Mouse (Mus musculus) heart, postnatal 14 days (tissue): ENCODE data around the gene Spi1. TPM values are rescaled to one million over a fixed set of nuclear protein-coding genes. Genes with fewer than 3 reads are reported as not detected.
A peak's percentile ranks its signal among the peaks of the same experiment; 100 is the strongest.

Source experiments
- DNase-seq, 2 experiments: peaks; one replicate each; pipeline ENCODE4 v3.0.0; 2021 to 2022
- intact Hi-C: fragments of 180-260 bp; cut with DNase I; formaldehyde crosslinking; loops from one replicate; pipeline ENCODE4 v1.15.1; 2025
- total RNA-seq, 2 experiments: library from RNA; stranded (reverse); gene quantifications; 2 replicates each; pipeline ENCODE4 v1.2.3; 2021

Gene Spi1
- total RNA-seq, 2 experiments from 2014 or later, result 4.1 TPM

- intact Hi-C loops, result no loop called here
- no peak for DNase-seq
Observed at GRCm38 (mm10) chr2:91064211-91064610, 18.0 kb upstream of the Spi1 start.

- DNase-seq, result peak in 1 of 2 experiments; percentile 69
- intact Hi-C loops, result no loop called here
Observed at GRCm38 (mm10) chr2:91065544-91065943, 16.6 kb upstream of the Spi1 start.

DNA sequence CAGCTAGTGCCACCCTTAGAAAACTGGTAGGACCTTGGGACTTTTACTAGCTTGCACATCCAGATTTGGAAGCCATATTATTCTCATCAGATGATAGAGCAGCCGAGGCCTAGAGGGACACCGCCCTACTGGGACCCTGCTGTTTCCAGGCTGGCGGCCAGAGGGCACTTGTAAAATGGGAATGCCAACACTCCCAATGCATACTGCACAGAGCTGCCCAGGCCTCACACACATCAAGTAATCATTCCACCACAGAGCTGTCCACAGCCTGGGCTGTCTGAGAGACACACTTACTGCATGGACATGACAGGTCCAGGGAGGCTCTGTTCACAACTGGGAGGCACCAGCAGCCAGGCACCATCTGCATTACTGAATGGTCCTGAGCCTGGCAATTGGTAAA lies 15.7 kb upstream of the Spi1 start:
- peak in 1 of 2 experiments; percentile 67 for DNase-seq
- intact Hi-C loops, result no loop called here

GRCm38 (mm10) chr2:91068162-91068871 lies 13.9 kb upstream of the Spi1 start:
- intact Hi-C loops, result no loop called here

GRCm38 (mm10) chr2:91068872-91069165 lies 13.4 kb upstream of the Spi1 start:
- intact Hi-C loops, result no loop called here
- DNase-seq, result no peak

More at GRCm38 (mm10) chr2:91068162-91068871, 13.9 kb upstream of the Spi1 start:
- DNase-seq, result no peak

- no peak for DNase-seq
- intact Hi-C loops, result no loop called here
Observed at GRCm38 (mm10) chr2:91069306-91070000, 12.7 kb upstream of the Spi1 start.

- DNase-seq, result peak; percentile 96 to 97
- intact Hi-C loops, result loop anchor here (1.0 to 5.0 kb wide), 2 partner anchors 31 to 122 kb away; no protein-coding TSS in a partner anchor
Observed at GRCm38 (mm10) chr2:91070076-91070800, 12.0 kb upstream of the Spi1 start, which contains the start of gene Slc39a13. TSS of gene Slc39a13 (minus strand) at chr2:91070417.

DNA sequence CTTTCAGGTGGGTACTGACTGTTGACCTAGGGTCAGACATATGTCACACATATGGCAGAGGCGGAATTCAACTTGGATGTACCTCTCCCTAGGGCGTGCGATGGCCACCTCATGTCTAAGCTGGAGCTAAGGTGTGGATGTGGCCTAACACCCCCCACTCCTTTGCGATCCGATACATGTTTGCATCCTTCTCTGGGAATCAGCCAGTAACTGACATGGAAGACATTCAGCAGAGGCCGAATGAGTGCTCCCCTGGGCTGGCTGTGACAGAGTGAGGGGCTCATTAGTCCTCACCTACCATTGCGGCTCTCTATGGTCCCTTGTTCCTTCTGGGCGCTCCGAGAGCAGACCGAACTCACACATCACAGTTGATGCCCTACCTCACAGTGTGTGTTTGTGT lies 11.1 kb upstream of the Spi1 start:
- intact Hi-C loops, result loop anchor here (5.0 kb wide), 1 partner anchor 121 kb away; no protein-coding TSS in a partner anchor
- no peak for DNase-seq

- intact Hi-C loops, result loop anchor here (5.0 kb wide), 1 partner anchor 120 kb away; no protein-coding TSS in a partner anchor
- DNase-seq, result no peak
Observed at GRCm38 (mm10) chr2:91072092-91072491, 10.1 kb upstream of the Spi1 start.

DNA sequence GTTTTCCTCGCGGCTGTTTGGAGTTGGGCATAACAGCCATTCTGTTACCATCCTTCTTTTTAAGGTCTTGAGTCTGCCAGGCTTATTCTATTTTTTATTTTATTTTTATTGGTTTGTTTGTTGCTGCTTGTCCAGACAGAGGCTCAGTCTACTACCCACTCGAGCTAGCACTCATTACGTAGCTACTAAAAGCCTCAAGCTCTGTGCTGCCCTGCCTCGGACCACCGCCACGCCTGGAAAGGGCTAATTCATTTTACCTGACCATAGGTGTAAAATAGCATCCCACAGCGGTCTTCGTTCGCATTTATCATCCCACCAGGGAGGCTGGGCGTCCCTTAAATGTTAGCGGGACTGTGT lies 4.3 kb upstream of the Spi1 start:
- intact Hi-C loops, result no loop called here
- DNase-seq, result no peak

DNA sequence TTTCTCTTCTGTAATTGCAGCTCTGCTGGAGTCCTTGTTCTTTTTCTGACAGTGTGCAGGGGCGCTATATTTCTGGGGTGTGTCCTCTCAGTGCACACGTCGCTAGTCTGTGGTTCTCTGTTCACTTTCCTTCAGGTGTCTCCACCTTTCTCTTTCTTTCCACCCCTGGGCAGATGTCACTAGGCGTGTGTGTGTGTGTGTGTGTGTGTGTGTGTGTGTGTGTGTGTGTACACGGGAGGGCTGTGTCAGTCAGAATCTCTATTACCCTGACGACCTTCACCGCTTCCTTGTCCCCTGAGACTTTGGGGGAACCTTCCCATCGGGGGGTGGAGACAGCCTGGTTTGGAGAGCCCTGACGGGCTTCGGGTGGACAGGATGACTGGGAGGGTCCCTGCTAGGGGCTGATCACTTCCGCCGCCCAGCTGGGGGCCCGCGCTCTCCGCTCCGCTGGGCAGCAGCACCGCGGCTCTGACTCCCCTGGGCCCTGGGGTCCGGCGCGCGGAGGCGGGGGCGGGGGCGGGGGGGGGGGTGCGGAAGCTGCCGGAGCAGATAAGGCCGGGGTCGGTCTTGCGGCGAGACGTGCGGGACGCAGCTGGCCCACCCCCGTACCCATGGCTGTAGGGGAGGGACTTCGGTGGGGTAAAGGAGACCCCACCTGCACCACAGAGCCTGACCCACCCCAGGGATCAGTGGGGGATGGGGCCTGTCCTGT lies 3.7 kb upstream of the Spi1 start:
- peak in 1 of 2 experiments; percentile 29 for DNase-seq
- intact Hi-C loops, result no loop called here

DNA sequence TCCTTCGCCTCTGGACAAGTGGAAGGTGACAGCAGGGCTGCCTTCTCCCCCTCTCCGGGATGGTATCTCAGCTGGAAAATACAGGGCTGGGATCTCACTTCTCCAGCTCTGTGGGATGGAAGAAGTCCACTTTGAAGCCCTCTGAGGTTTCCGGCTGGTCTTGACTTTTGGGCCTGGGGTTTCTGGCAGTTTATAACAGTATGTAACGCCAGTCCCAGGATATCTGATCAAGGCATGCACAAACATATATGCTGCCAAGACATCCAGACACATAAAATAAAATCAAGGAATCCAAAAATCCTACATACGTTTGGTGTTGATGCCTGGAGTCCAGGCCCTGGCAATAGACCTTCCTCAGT lies 3.2 kb upstream of the Spi1 start:
- intact Hi-C loops, result no loop called here
- DNase-seq, result no peak

DNA sequence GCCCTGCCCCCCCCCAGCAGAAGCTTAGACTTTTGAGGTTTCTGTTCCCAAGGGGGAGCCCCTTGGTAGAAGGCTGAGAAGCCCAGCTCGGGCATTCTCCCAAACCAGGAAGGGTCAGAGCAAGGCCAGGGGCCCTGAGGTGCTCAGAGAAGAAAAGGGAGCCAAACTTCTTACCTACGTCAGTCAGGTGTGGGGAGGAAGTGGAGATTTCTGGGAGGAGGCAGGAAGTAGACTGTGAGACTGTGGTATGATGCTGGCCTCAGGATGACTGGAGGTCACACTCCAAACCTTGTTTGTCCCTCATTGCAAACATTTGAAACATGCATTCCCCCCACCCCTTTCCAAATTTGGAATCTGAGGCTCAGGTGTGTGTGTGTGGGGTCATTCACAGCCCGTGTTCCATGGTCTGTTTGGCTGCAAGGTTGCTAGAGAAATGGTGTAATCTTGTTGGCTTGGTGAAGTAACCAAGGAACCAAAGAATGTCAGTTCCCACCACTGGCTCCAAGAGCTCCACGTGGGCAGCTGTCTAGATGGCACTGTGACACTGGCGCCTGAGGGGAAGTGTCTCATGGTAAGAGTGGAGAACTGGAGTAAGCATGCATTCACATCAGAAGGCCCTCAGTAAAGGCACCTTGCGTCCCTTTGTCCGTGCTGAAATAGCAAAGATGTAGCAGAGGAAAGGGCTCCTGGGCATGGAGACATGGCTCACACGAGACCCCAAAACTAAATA lies 1.2 kb upstream of the Spi1 start:
- intact Hi-C loops, result no loop called here
- DNase-seq, result no peak

GRCm38 (mm10) chr2:91082844-91083243 lies 654 bp downstream of the Spi1 start:
- DNase-seq, result peak; percentile 51 to 58
- intact Hi-C loops, result no loop called here

DNA sequence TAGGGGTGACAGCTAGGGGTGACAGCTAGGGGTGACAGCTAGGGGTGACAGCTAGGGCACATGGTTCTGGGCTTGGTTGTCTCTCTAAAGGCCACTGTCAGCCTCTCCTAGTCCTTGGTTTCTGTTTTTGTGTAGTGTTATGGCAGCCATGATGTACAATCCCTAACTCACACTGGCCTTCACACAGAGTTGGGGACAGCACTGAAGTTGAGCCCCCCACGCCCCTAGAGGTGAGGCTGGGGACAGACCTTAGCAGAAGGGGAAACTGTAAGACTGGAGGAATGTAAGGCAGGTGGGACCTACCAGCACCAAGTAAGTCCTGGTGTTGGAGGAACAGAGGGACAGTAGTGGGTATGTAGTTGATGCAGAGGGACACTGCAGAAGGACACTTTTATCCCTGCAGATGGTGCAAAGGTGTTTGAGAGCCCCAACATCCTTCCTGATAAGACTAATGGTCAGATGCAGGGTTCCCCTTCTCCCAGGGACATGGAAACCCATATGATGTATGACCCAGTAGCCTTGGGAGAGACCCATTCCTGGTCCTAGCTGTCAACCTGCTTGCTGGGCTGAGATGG lies 1.3 kb downstream of the Spi1 start:
- intact Hi-C loops, result no loop called here
- DNase-seq, result no peak

GRCm38 (mm10) chr2:91084179-91084820 lies 2.1 kb downstream of the Spi1 start:
- intact Hi-C loops, result no loop called here
- peak in 1 of 2 experiments; percentile 32 for DNase-seq

GRCm38 (mm10) chr2:91085494-91086391 lies 3.6 kb downstream of the Spi1 start:
- no peak for DNase-seq
- intact Hi-C loops, result no loop called here
